Mouse (Mus musculus): ENCODE measurements around the gene Cdkn2b. TPM values are rescaled to one million over a fixed set of nuclear protein-coding genes. Genes with fewer than 3 reads are reported as not detected.

Cdkn2b gene
- polyA plus RNA-seq, 1 experiment = 26.1 TPM

GRCm38 (mm10) chr4:89293516-89293915 lies 17.3 kb downstream of the Cdkn2b start:
- no peak for DNase-seq (ENCODE audit: low spot score)

GRCm38 (mm10) chr4:89289028-89289427 lies 21.8 kb downstream of the Cdkn2b start:
- no peak for DNase-seq (ENCODE audit: low spot score)

- DNase-seq (ENCODE audit: low spot score) = no peak
Measured at GRCm38 (mm10) chr4:89286566-89286965, 24.3 kb downstream of the Cdkn2b start.

- no peak for DNase-seq (ENCODE audit: low spot score)
Measured at GRCm38 (mm10) chr4:89285688-89286087, 25.2 kb downstream of the Cdkn2b start.

GRCm38 (mm10) chr4:89282661-89283060 lies 28.2 kb downstream of the Cdkn2b start:
- no peak for DNase-seq (ENCODE audit: low spot score)

GRCm38 (mm10) chr4:89282036-89282566 lies 28.7 kb downstream of the Cdkn2b start:
- DNase-seq (ENCODE audit: low spot score) = no peak

GRCm38 (mm10) chr4:89281236-89281635 lies 29.6 kb downstream of the Cdkn2b start:
- DNase-seq (ENCODE audit: low spot score) = no peak

- no peak for DNase-seq (ENCODE audit: low spot score)
Measured at GRCm38 (mm10) chr4:89279641-89280040, 31.2 kb downstream of the Cdkn2b start.

GRCm38 (mm10) chr4:89277381-89277940 lies 33.4 kb downstream of the Cdkn2b start:
- DNase-seq (ENCODE audit: low spot score) = no peak

- DNase-seq (ENCODE audit: low spot score) = no peak
Measured at GRCm38 (mm10) chr4:89276669-89277219, 34.1 kb downstream of the Cdkn2b start.

- DNase-seq (ENCODE audit: low spot score) = no peak
Measured at GRCm38 (mm10) chr4:89275811-89276584, 34.8 kb downstream of the Cdkn2b start.

GRCm38 (mm10) chr4:89274829-89275548 lies 35.9 kb downstream of the Cdkn2b start:
- no peak for DNase-seq (ENCODE audit: low spot score)

- DNase-seq (ENCODE audit: low spot score) = no peak
Measured at GRCm38 (mm10) chr4:89274006-89274405, 36.8 kb downstream of the Cdkn2b start.

- no peak for DNase-seq (ENCODE audit: low spot score)
Measured at GRCm38 (mm10) chr4:89273585-89273984, 37.3 kb downstream of the Cdkn2b start.

GRCm38 (mm10) chr4:89272961-89273540 lies 37.8 kb downstream of the Cdkn2b start:
- DNase-seq (ENCODE audit: low spot score) = no peak

GRCm38 (mm10) chr4:89272101-89272718 lies 38.6 kb downstream of the Cdkn2b start:
- DNase-seq (ENCODE audit: low spot score) = no peak

- DNase-seq (ENCODE audit: low spot score) = no peak
Measured at GRCm38 (mm10) chr4:89257768-89258167, 53.1 kb downstream of the Cdkn2b start.

Measured in urinary bladder, adult 2 months (tissue).